Comparison of ENCODE assay signal across 12 mouse cellular contexts in genomic region chr6:140888610-140889009, GRCm38 (mm10).
DNase-seq lines count a peak whose midpoint lies in the region; ATAC-seq lines count a peak whose summit lies in the region.
"Had no signal": no experiment of that assay in that cellular context is flagged by ENCODE, and none has a peak within 500 bp of the region (broad histone marks: within the 10 kb centered on the region; RNA-seq: fewer than 3 reads in every experiment).

No protein-coding gene starts in this region.

- no peaks in the 10 kb centered on the region for H3K27me3 ChIP-seq in kidney, embryonic 14.5 days (ENCODE audit: control insufficient read depth, insufficient read depth, low read length)
- H3K27me3 ChIP-seq: limb, embryonic 15.5 days had no signal

- H3K36me3 ChIP-seq in kidney, embryonic 14.5 days (ENCODE audit: control insufficient read depth, insufficient read depth, low read length) = no peaks in the 10 kb centered on the region
- H3K36me3 ChIP-seq: limb, embryonic 15.5 days; midbrain, embryonic 10.5 days had no signal

- no peak for DNase-seq in kidney, adult 8-10 months
- peak; percentile 64 for DNase-seq in embryo, embryonic 10 days (ENCODE audit: low spot score)
- peak; percentile 47 for DNase-seq in neural tube, embryonic 10.5 days (ENCODE audit: extremely low spot score, low spot score)
- no peak for DNase-seq in left cerebral cortex, postnatal 36 days (ENCODE audit: low spot score in 2 of 2)
- DNase-seq in cerebellum, adult 9-11 months = no peak
- DNase-seq: adrenal gland, postnatal 25 days; cerebellum, postnatal 10 days; kidney, adult 11 months had no signal

- intact Hi-C loops in left cerebral cortex, postnatal 36 days (cut with DNase I) = no loop called here

- 23% methylated on average over 11 of the region's 11 CpGs for WGBS in kidney, embryonic 14.5 days

- peak; percentile 86 for ATAC-seq in kidney, embryonic 14.5 days (ENCODE audit: low FRiP score, low TSS enrichment)
- ATAC-seq in granulocyte monocyte progenitor cell, adult 5-6 weeks (replicated peaks; ENCODE audit: poor library complexity, severe bottlenecking) = peak; percentile 25; the same call in 1 of the 2 replicates

- H3K4me1 ChIP-seq in kidney, embryonic 14.5 days (ENCODE audit: control insufficient read depth, insufficient read depth, low read length) = no peaks in the 10 kb centered on the region
- H3K4me1 ChIP-seq: limb, embryonic 15.5 days; midbrain, embryonic 10.5 days had no signal

- H3K9me3 ChIP-seq in kidney, embryonic 14.5 days (ENCODE audit: control insufficient read depth, low read length) = no peaks in the 10 kb centered on the region
- H3K9me3 ChIP-seq: limb, embryonic 15.5 days; midbrain, embryonic 10.5 days had no signal

- H3K4me3 ChIP-seq in kidney, embryonic 14.5 days (ENCODE audit: low read length) = no peak overlapping the region
- H3K4me3 ChIP-seq: limb, embryonic 15.5 days; midbrain, embryonic 10.5 days had no signal

- H3K4me2 ChIP-seq in kidney, embryonic 14.5 days (replicated peaks; ENCODE audit: low read depth, low read length) = 0 out of 2 replicates have a peak overlapping the region, but pooled peaks have one; percentile 6
- H3K4me2 ChIP-seq: limb, embryonic 15.5 days had no signal

- no peak overlapping the region for H3K27ac ChIP-seq in kidney, embryonic 14.5 days (ENCODE audit: low read depth, low read length)
- H3K27ac ChIP-seq: limb, embryonic 15.5 days; midbrain, embryonic 10.5 days had no signal

- no peak overlapping the region for H3K9ac ChIP-seq in kidney, embryonic 14.5 days (ENCODE audit: low read depth, low read length)
- H3K9ac ChIP-seq: limb, embryonic 15.5 days had no signal

Comparison
In these comparisons a context has a peak if more than half of its experiments do, and no peak if none do; other contexts are left out.
1. DNase-seq: peak in embryo, embryonic 10 days (single experiment) and neural tube, embryonic 10.5 days (single experiment); none in kidney, adult 8-10 months (0 of 2), left cerebral cortex, postnatal 36 days (0 of 2) and cerebellum, adult 9-11 months (single experiment).